Mouse (Mus musculus) ES-E14 (cell line): ENCODE results near the gene Itpa. TPM values are rescaled to one million over a fixed set of nuclear protein-coding genes. Genes with fewer than 3 reads are reported as not detected.

Experiments used
- DNase-seq: peaks from one replicate; pipeline ENCODE4 v3.0.0-alpha.2; 2013; ENCODE audit warnings: low read depth, low spot score
- H3K27ac ChIP-seq: 2 replicates; pipeline ENCODE4 v1.5.1; 2012; ENCODE audit warnings: low read depth, mild to moderate bottlenecking, low read length, moderate library complexity, mixed read lengths; ENCODE audit not compliant: poor library complexity, insufficient read depth, severe bottlenecking
- H3K36me3 ChIP-seq: 2 replicates; pipeline ENCODE4 v1.6.1; 2012; ENCODE audit warnings: mild to moderate bottlenecking, low read length, moderate library complexity, mixed read lengths; ENCODE audit not compliant: control insufficient read depth, poor library complexity, insufficient read depth, severe bottlenecking
- H3K4me1 ChIP-seq, 2 experiments: fragments of 150-350 bp in 1 of 2; sonication (generic) in 1 of 2; 2 replicates each; pipeline ENCODE4 v1.6.1; 2012; ENCODE audit warnings: low read length in 2 of 2, mild to moderate bottlenecking in 1 of 2, mixed read lengths in 1 of 2; ENCODE audit not compliant: control insufficient read depth in 2 of 2, insufficient read depth in 2 of 2, poor library complexity in 1 of 2
- H3K4me3 ChIP-seq, 2 experiments: fragments of 150-350 bp in 1 of 2; sonication (generic) in 1 of 2; 2 replicates each; pipeline ENCODE4 v1.5.1; 2012; ENCODE audit warnings: low read length in 2 of 2, low read depth in 1 of 2, mild to moderate bottlenecking in 1 of 2, mixed read lengths in 1 of 2; ENCODE audit not compliant: insufficient read depth in 1 of 2, poor library complexity in 1 of 2, severe bottlenecking in 1 of 2
- H3K9ac ChIP-seq: 2 replicates; pipeline ENCODE4 v1.6.1; 2012; ENCODE audit warnings: low read depth, mild to moderate bottlenecking, low read length, mixed read lengths; ENCODE audit not compliant: poor library complexity, insufficient read depth, severe bottlenecking
- H3K9me3 ChIP-seq: fragments of 150-350 bp; sonication (generic); 2 replicates; pipeline ENCODE4 v1.6.1; 2012; ENCODE audit warnings: low read depth, mild to moderate bottlenecking, low read length; ENCODE audit not compliant: control insufficient read depth, insufficient read depth
- CHD2 ChIP-seq: IDR thresholded peaks from 2 replicates; pipeline ENCODE4 v1.6.1; 2014; ENCODE audit warnings: mild to moderate bottlenecking, low read depth, low read length, inconsistent platforms
- HCFC1 ChIP-seq: IDR thresholded peaks from 2 replicates; pipeline ENCODE4 v1.6.1; 2012; ENCODE audit warnings: low read length, inconsistent platforms, borderline replicate concordance; ENCODE audit not compliant: insufficient read depth
- MAFK ChIP-seq: IDR thresholded peaks from 2 replicates; pipeline ENCODE4 v1.6.1; 2014; ENCODE audit warnings: mild to moderate bottlenecking, low read depth, low read length, inconsistent platforms; ENCODE audit not compliant: insufficient read depth
- ZC3H11A ChIP-seq: IDR thresholded peaks from 2 replicates; pipeline ENCODE4 v1.6.1; 2012; ENCODE audit warnings: low read depth, mild to moderate bottlenecking, inconsistent platforms, low read length, borderline replicate concordance
- ZNF384 ChIP-seq: IDR thresholded peaks from 2 replicates; pipeline ENCODE4 v1.6.1; 2012; ENCODE audit warnings: low read depth, low read length, inconsistent platforms
- in situ Hi-C, 2 experiments: fragments of 600-800 bp; cut with MboI; formaldehyde crosslinking; loops; one replicate each; pipeline ENCODE4 v1.15.1; 2025; ENCODE audit warnings: low sequenced_read_pairs in 2 of 2, inconsistent platforms in 1 of 2; ENCODE audit not compliant: unreplicated experiment in 2 of 2
- total RNA-seq: library from RNA; depleted of rRNA; stranded (reverse); fragments of 300-350 nt; gene quantifications from 2 replicates; pipeline ENCODE4 v1.2.3, GENCODE M21; 2012

Itpa gene
- total RNA-seq, 1 experiment = 83.4 TPM

GRCm38 (mm10) chr2:130693563-130693962 lies 26.2 kb downstream of the Itpa start:
- DNase-seq = no peak
- no peaks in the 10 kb centered on the region for H3K9me3 ChIP-seq
- no peak overlapping the region for H3K4me3 ChIP-seq
- peaks cover 0 to 15% of the 10 kb centered on the region in 2 experiments; a peak in 2 of 4 replicates for H3K4me1 ChIP-seq
- peak overlapping the region; percentile 32; the same call in 1 of the 2 replicates for H3K9ac ChIP-seq
- H3K27ac ChIP-seq = no peak overlapping the region
- H3K36me3 ChIP-seq = peaks cover 4% of the 10 kb centered on the region; the same call in 1 of the 2 replicates
- TF ChIP-seq ZC3H11A (no peak), CHD2 (no peak), HCFC1 (no peak), MAFK (no peak)
- in situ Hi-C loops = no loop called here

- Histone ChIP-seq H3K9me3 (no peaks in the 10 kb centered on the region), H3K4me3 (peak overlapping the region; percentile 86 to 88), H3K27ac (no peak overlapping the region), H3K36me3 (no peaks in the 10 kb centered on the region), H3K4me1 (peaks cover 0 to 18% of the 10 kb centered on the region in 2 experiments; a peak in 2 of 4 replicates), H3K9ac (peak overlapping the region; percentile 71)
- no peak for TF ChIP-seq ZNF384
- TF ChIP-seq MAFK = no peak
- no peak for TF ChIP-seq CHD2
- TF ChIP-seq HCFC1 = no peak
- no peak for TF ChIP-seq ZC3H11A
- DNase-seq = peak; percentile 35
- in situ Hi-C loops = no loop called here
Measured at GRCm38 (mm10) chr2:130696700-130697152, 29.3 kb downstream of the Itpa start.

GRCm38 (mm10) chr2:130697153-130697810 lies 29.9 kb downstream of the Itpa start, which contains the start of gene Slc4a11:
Gene Slc4a11 (minus strand): TSS chr2:130697519.
- in situ Hi-C loops = no loop called here

GRCm38 (mm10) chr2:130697821-130698266 lies 30.4 kb downstream of the Itpa start:
- H3K27ac ChIP-seq = peak overlapping the region; percentile 39; the same call in 1 of the 2 replicates
- peak; percentile 52 for DNase-seq

More at GRCm38 (mm10) chr2:130697153-130697810, 29.9 kb downstream of the Itpa start, which contains the start of gene Slc4a11:
- H3K4me3 ChIP-seq = peak within 1 kb of the TSS; percentile 86 to 88
- no peak for TF ChIP-seq MAFK
- no peak for TF ChIP-seq CHD2
- TF ChIP-seq ZNF384 = no peak
- no peak; the same call in 1 of the 2 replicates for TF ChIP-seq HCFC1
- TF ChIP-seq ZC3H11A = no peak
- DNase-seq = peak; percentile 84
- H3K9ac ChIP-seq = peak within 1 kb of the TSS; percentile 71
- H3K4me1 ChIP-seq = peaks cover 0 to 18% of the 10 kb centered on the region in 2 experiments; a peak in 2 of 4 replicates
- H3K36me3 ChIP-seq = no peaks in the 10 kb centered on the region
- peak within 1 kb of the TSS; percentile 39; the same call in 1 of the 2 replicates for H3K27ac ChIP-seq
- H3K9me3 ChIP-seq = no peaks in the 10 kb centered on the region

More at GRCm38 (mm10) chr2:130697821-130698266, 30.4 kb downstream of the Itpa start:
- in situ Hi-C loops = no loop called here
- Histone ChIP-seq H3K9ac (peak overlapping the region; percentile 70), H3K9me3 (no peaks in the 10 kb centered on the region), H3K36me3 (no peaks in the 10 kb centered on the region), H3K4me3 (peak overlapping the region; percentile 86 to 88), H3K4me1 (peaks cover 0 to 18% of the 10 kb centered on the region in 2 experiments; a peak in 2 of 4 replicates)
- TF ChIP-seq CHD2 = no peak
- TF ChIP-seq MAFK = no peak
- TF ChIP-seq ZNF384 = no peak
- no peak for TF ChIP-seq HCFC1
- no peak for TF ChIP-seq ZC3H11A
